Mouse (Mus musculus): ENCODE data around the gene Foxo1. TPM values are rescaled to one million over a fixed set of nuclear protein-coding genes. Genes with fewer than 3 reads are reported as not detected.

Gene Foxo1
- 5.4 and 6.1 TPM in 2 replicates for polyA plus RNA-seq (2015; fragmentation: Nextera tagmentation; extraction: Ambion mirVana)

DNA sequence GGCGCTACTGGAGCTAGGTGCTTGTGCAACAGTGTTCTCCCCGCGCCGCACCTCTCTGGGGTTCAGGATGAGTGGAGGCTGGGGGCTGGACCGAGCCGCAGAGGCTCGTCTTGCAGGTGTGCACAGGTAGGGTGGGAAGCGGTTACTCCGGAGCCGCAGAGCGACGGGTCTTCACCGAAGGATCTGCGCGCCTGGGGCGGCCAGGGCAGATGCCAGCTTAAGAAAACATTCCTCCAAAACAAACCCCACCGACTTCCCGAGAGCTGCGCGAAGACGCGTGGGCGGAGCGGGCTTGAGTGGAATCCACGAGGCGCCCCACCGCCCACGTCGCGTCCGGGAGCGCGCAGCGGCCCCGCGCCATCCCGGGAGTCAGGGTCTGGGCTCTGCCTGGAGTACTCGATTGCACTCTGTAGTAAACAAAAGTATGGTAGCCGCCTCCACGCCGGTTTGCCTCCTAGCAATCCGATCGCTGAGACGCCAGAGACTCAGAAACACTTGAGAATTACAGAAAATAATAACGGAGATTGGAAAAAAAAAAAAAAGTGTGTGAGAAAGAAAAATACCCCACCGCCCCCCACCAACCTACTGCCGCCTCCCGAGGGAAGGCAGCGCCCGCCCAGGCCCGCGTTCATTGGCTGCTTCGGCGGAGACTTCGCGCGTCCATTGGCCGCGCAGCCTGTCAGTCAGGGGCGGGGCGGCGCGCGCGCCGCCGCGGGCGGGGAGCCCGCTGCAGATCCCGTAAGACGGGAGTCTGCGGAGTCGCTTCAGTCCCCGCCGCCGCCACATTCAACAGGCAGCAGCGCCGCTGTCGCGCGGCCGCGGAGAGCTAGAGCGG is at the start of gene Foxo1:
Gene Foxo1 (plus strand): TSS at position 685 of the 835 bp plus-strand sequence.
- WGBS: under 1% methylated on average over 84 of the region's 85 CpGs
- Histone ChIP-seq H3K4me3 (peak within 1 kb of the TSS; percentile 97), H3K9me3 (no peaks in the 10 kb centered on the region), H3K4me2 (peak within 1 kb of the TSS; percentile 97), H3K9ac (peak within 1 kb of the TSS; percentile 94), H3K27ac (replicated peaks) (peak within 1 kb of the TSS; percentile 95), H3K4me1 (peaks cover 34% of the 10 kb centered on the region), H3K36me3 (no peaks in the 10 kb centered on the region), H3K27me3 (replicated peaks) (peaks cover 17% of the 10 kb centered on the region)
- ATAC-seq (ENCODE audit: extremely low read depth, insufficient number of reproducible peaks, low FRiP score, low TSS enrichment): peak; percentile 91

DNA sequence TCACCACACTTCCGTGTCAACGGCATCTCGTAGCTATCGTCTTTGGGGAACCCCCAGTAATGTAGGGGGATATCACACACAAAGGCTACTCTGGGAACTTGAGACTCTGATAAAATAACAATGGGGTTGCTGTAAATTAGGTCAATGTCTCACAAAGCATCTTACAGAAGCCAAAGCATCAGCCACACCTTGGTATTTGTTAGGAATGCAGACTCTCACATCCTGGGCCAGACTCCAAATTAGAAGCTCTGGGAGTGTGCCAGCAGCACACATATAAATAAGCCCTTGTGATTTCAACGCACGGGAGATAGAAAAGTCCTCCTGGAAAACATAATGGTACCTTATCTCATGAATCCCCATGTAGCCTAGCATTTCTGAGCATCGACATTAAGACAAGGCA is 49.3 kb upstream of the Foxo1 start:
- Histone ChIP-seq H3K36me3 (no peaks in the 10 kb centered on the region), H3K27ac (replicated peaks) (no peak overlapping the region)
- 24% methylated on average over 7 of the region's 7 CpGs for WGBS

DNA sequence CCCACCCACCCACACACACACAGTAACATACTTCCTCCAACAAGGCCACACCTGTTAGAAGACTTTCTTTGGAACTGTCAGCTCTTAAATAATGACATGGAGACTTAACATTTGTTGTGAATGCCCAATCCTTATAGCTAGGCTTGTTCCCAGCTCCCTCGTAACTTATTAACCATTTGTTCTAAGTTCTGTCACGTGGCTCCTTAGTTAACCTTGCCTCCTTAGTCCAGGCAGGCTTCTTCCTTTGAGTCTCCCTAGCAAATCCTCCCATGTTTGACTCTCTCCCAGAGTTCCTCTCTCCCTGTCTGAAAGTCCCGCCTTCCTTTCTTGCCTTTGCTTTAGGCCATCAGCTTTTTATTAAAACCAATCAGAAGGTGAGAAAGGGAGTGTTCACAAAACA is 47.1 kb upstream of the Foxo1 start:
- Histone ChIP-seq H3K27me3 (replicated peaks) (no peaks in the 10 kb centered on the region), H3K4me1 (peaks cover 15% of the 10 kb centered on the region), H3K27ac (replicated peaks) (no peak overlapping the region), H3K9me3 (no peaks in the 10 kb centered on the region), H3K36me3 (no peaks in the 10 kb centered on the region), H3K4me2 (no peak overlapping the region), H3K4me3 (no peak overlapping the region), H3K9ac (no peak overlapping the region)
- WGBS: 75% methylated on average over 3 of the region's 3 CpGs
- ATAC-seq (ENCODE audit: extremely low read depth, insufficient number of reproducible peaks, low FRiP score, low TSS enrichment): no peak

More for the DNA sequence above, 49.3 kb upstream of the Foxo1 start:
- Histone ChIP-seq H3K9me3 (no peaks in the 10 kb centered on the region), H3K4me2 (peak overlapping the region; percentile 7; the same call in 1 of the 2 replicates), H3K27me3 (replicated peaks) (no peaks in the 10 kb centered on the region), H3K4me1 (peaks cover 15% of the 10 kb centered on the region), H3K9ac (no peak overlapping the region), H3K4me3 (no peak overlapping the region)
- ATAC-seq (ENCODE audit: extremely low read depth, insufficient number of reproducible peaks, low FRiP score, low TSS enrichment): no peak

DNA sequence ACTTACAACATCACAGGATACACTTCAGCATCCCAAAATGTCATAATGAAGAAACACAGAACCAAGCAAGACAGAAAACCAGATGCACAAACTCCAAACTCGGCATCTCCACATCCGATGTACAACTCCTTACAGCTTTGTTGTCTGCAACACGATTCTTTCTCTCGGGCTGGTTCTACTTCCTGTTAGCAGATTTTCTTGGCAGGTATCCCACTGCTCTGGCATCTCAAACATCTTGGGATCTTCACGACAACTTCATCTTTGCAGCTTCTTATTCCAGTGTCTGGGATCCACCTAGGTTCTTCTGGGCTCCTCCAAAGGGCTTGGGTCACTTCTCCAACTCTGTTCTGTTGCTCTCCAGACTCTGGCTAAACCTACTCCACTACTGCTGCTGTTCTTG is 46.2 kb upstream of the Foxo1 start:
- H3K9me3 ChIP-seq: no peaks in the 10 kb centered on the region
- H3K27ac ChIP-seq (replicated peaks): no peak overlapping the region
- H3K36me3 ChIP-seq: no peaks in the 10 kb centered on the region
- no peak overlapping the region for H3K9ac ChIP-seq
- no peaks in the 10 kb centered on the region for H3K27me3 ChIP-seq (replicated peaks)
- H3K4me3 ChIP-seq: no peak overlapping the region
- WGBS: 35% methylated on average over 5 of the region's 5 CpGs
- H3K4me2 ChIP-seq: no peak overlapping the region
- peaks cover 15% of the 10 kb centered on the region for H3K4me1 ChIP-seq
- ATAC-seq (ENCODE audit: extremely low read depth, insufficient number of reproducible peaks, low FRiP score, low TSS enrichment): no peak

DNA sequence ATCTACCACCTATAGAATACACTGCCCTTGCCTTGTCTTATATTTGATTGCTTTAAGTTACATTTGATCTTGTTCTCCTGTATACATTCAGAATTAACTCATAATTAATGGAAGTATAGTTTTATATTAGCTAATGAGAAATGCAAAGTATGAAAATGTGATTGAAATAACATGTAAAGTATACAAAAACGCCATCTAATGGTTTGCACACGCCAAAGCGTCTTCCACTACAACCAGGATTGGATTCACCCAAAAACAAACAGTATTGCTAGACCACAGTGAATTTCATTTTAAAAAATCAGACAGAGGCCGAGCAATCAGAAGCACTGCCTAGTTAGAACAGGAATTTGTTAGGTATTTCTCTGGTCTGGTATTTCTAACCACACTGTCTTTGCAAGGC is 31.6 kb upstream of the Foxo1 start:
- 75% methylated on average over 4 of the region's 4 CpGs for WGBS
- no peaks in the 10 kb centered on the region for H3K36me3 ChIP-seq
- H3K4me1 ChIP-seq: peaks cover 7% of the 10 kb centered on the region
- H3K4me2 ChIP-seq: no peak overlapping the region
- H3K4me3 ChIP-seq: no peak overlapping the region
- no peaks in the 10 kb centered on the region for H3K27me3 ChIP-seq (replicated peaks)
- no peak overlapping the region for H3K9ac ChIP-seq
- no peak overlapping the region for H3K27ac ChIP-seq (replicated peaks)
- ATAC-seq (ENCODE audit: extremely low read depth, insufficient number of reproducible peaks, low FRiP score, low TSS enrichment): no peak
- H3K9me3 ChIP-seq: no peaks in the 10 kb centered on the region

DNA sequence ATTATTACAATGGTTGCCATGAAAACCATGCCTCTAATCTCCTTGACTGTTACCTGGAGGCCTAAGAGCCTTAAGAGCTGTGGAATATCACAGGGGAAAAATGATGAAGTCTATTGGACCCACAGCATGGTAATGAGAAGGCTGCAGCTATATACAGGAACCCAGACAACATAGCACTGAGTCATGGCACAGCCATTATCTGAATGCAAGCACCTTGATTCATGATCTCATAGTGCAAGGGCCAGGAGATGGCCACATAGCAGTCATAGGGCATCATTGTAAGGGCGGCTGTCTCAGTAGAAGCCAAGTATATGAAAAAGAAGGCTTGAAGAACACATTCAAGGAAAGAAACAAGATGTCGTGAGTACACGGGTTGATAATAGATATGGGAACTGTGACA is 31.0 kb upstream of the Foxo1 start:
- Histone ChIP-seq H3K36me3 (no peaks in the 10 kb centered on the region), H3K27me3 (replicated peaks) (no peaks in the 10 kb centered on the region), H3K4me2 (no peak overlapping the region), H3K27ac (replicated peaks) (no peak overlapping the region), H3K9me3 (no peaks in the 10 kb centered on the region), H3K4me1 (peaks cover 8% of the 10 kb centered on the region), H3K9ac (no peak overlapping the region), H3K4me3 (no peak overlapping the region)
- WGBS: 71% methylated on average over 3 of the region's 3 CpGs
- no peak for ATAC-seq (ENCODE audit: extremely low read depth, insufficient number of reproducible peaks, low FRiP score, low TSS enrichment)

DNA sequence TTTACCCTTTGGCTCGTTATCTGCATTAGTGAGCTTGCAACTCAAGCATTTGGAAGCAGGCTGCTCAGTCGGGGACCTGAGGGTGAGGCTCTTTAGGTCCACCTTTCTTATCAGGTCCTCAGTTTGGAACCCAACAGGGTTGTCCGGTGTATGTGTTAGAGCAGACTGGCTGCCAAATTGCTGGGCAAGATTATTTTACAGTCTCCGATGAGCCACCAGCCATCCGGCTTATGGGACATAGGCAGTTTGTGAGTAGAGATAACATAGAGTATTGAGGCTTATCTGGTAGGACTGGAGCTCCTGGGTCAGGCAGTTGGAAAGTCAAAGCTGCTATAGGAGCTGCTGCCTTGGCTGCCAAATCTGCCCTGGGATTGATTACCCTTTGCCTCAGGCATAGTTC is 27.1 kb upstream of the Foxo1 start:
- Histone ChIP-seq H3K27ac (replicated peaks) (no peak overlapping the region), H3K4me3 (no peak overlapping the region), H3K36me3 (no peaks in the 10 kb centered on the region), H3K9me3 (no peaks in the 10 kb centered on the region), H3K4me1 (peaks cover 8% of the 10 kb centered on the region), H3K9ac (no peak overlapping the region), H3K4me2 (no peak overlapping the region), H3K27me3 (replicated peaks) (peaks cover 5% of the 10 kb centered on the region; the same call in 1 of the 2 replicates)
- ATAC-seq (ENCODE audit: extremely low read depth, insufficient number of reproducible peaks, low FRiP score, low TSS enrichment): no peak
- 31% methylated on average over 5 of the region's 5 CpGs for WGBS

DNA sequence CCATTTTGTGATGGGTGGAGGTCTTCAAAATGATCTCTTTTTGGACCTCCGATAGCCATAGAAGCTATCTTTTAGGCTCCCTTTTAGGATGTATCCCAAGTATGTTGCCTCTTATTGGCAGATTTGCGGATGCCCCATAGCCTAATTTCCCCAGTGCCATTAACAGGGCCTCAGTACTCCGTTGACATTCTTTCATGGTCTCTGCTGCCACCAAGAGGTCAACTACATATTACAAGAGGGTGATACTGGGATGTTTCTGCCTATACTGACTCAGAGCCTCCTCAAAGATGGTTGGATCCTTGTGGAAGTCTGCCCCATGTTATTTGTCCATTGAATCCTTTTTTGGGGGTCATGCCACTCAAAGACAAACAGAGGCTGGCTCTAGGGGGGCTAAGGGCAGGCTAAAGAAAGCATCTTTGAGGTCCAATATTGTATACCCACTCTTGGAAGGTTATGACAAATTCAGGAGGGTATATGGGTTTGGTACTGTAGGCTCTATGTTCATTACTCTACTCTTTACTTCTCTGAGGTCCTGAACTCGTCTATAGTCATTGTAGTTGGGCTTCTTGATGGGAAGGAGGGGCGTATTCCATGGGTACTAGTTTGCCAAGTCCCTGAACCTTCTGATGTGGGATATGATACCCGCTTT is 25.6 kb upstream of the Foxo1 start:
- peaks cover 8% of the 10 kb centered on the region for H3K4me1 ChIP-seq
- H3K4me3 ChIP-seq: no peak overlapping the region
- no peaks in the 10 kb centered on the region for H3K9me3 ChIP-seq
- no peaks in the 10 kb centered on the region for H3K36me3 ChIP-seq
- 39% methylated on average over 6 of the region's 6 CpGs for WGBS
- no peak for ATAC-seq (ENCODE audit: extremely low read depth, insufficient number of reproducible peaks, low FRiP score, low TSS enrichment)
- peaks cover 5% of the 10 kb centered on the region; the same call in 1 of the 2 replicates for H3K27me3 ChIP-seq (replicated peaks)
- no peak overlapping the region for H3K4me2 ChIP-seq
- no peak overlapping the region for H3K9ac ChIP-seq
- no peak overlapping the region for H3K27ac ChIP-seq (replicated peaks)

DNA sequence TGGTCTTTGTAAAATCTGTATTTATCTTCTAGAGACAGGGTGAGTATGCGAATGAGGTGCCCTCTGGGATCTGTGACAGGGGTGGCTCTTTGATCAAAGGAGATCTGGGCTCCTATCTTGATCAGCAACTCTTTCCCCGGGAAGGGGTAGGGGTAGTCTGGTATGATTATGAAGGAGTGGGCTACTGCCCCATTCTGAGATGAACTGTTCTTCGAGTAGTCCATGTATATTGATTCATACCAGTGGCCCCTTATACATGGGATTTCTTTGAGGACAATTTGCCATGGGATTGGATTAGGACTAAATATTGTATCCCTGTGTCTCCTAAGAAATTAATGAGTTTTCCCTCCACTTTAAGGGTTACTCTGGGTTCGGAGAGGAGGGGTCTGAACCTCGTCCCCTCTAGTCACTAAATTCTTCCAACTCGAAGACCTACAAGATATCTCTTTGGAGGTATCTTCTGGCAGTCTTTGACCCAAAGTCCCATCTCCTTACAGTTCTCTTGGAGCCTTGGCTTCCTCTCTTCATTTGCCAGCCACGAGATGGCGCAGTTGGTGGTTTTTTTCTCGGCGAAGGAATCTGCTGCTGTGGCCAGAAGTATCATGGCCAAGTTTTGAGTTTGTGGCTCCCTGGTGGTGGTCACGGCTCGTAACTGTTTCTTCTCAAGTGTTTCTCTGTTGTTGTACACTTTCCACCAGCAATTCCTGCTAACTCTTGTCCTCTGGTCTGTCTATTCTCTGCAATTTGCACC is 24.7 kb upstream of the Foxo1 start:
- Histone ChIP-seq H3K27me3 (replicated peaks) (peaks cover 5% of the 10 kb centered on the region; the same call in 1 of the 2 replicates), H3K4me1 (peaks cover 8% of the 10 kb centered on the region), H3K9me3 (no peaks in the 10 kb centered on the region), H3K4me3 (no peak overlapping the region), H3K4me2 (no peak overlapping the region), H3K27ac (replicated peaks) (no peak overlapping the region), H3K9ac (no peak overlapping the region), H3K36me3 (no peaks in the 10 kb centered on the region)
- ATAC-seq (ENCODE audit: extremely low read depth, insufficient number of reproducible peaks, low FRiP score, low TSS enrichment): no peak
- WGBS: 43% methylated on average over 12 of the region's 12 CpGs

DNA sequence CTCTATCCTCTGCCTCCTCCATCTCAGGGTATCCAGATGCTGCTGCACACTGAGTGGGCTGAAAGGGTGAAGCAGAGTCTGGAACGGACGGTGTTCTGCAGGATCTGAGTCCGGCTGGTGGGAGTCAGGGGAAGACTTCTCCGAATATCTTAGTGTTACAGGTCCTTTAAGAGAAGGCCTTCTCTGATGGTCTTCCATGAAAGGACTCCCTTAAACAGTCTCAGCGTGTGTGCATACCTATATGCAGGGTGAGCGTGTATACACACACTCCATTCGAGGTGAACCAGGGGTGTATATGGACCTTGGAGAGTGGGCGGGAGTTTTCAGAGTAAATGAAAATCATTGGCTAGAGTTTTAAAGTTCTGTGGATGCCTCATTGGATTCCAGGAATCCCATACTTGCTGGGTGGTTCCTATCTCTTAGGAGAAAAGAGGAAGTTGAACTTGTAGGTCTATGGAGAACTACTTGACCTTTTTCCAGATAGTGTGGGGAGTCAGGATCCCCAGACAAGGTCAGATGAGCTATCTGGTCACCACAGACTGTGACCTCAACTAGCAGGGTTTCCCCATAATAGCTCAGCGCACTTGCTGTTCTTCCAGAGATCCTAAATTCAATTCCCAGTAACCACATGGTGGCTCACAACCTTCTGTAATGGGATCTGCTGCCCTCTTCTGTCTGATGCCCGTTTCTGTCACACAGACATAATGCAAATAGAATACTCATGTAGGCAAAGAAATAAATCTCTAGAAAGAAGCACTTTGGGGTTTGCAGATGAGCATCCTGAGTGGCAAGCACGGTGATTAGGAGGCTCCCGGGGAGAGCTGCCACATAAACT is 21.9 kb upstream of the Foxo1 start:
- no peak for ATAC-seq (ENCODE audit: extremely low read depth, insufficient number of reproducible peaks, low FRiP score, low TSS enrichment)
- peaks cover 3% of the 10 kb centered on the region; the same call in 1 of the 2 replicates for H3K4me1 ChIP-seq
- H3K4me3 ChIP-seq: no peak overlapping the region
- H3K4me2 ChIP-seq: no peak overlapping the region
- H3K27ac ChIP-seq (replicated peaks): no peak overlapping the region
- 81% methylated on average over 12 of the region's 12 CpGs for WGBS
- no peaks in the 10 kb centered on the region for H3K9me3 ChIP-seq
- H3K27me3 ChIP-seq (replicated peaks): peaks cover 5% of the 10 kb centered on the region; the same call in 1 of the 2 replicates
- H3K36me3 ChIP-seq: no peaks in the 10 kb centered on the region
- H3K9ac ChIP-seq: no peak overlapping the region
